Mouse (Mus musculus): Measurements from ENCODE around the gene Hrc. TPM values are rescaled to one million over a fixed set of nuclear protein-coding genes. Genes with fewer than 3 reads are reported as not detected.

Hrc gene
- total RNA-seq, 1 experiment from 2014 or later: not detected

Other genes with a start within 250 kb of the Hrc start
- gene Rcn3, start 243.1 kb upstream of the Hrc start, total RNA-seq (2017): 9.2 and 16.1 TPM in 2 replicates
- 29.6 and 32.2 TPM in 2 replicates for gene Fcgrt, start 231.4 kb upstream of the Hrc start, total RNA-seq (2017)
- 587 and 609 TPM in 2 replicates for gene Rps11, start 210.9 kb upstream of the Hrc start, total RNA-seq (2017)
- 2,520 and 3,147 TPM in 2 replicates for gene Rpl13a, start 206.5 kb upstream of the Hrc start, total RNA-seq (2017)
- gene Gm45713, start 199.1 kb upstream of the Hrc start, total RNA-seq (2017): 0.58 TPM in 1 of 2 replicates, not detected in the other
- 34.4 and 37.5 TPM in 2 replicates for gene Flt3l, start 198.9 kb upstream of the Hrc start, total RNA-seq (2017)
- gene Pih1d1, start 181.0 kb upstream of the Hrc start, total RNA-seq (2017): 33.4 and 38.5 TPM in 2 replicates
- gene Aldh16a1, start 180.7 kb upstream of the Hrc start, total RNA-seq (2017): 38.3 and 39.7 TPM in 2 replicates
- not detected in 2 replicates for gene Slc17a7, start 171.3 kb upstream of the Hrc start, total RNA-seq (2017)
- gene Gfy, start 155.7 kb upstream of the Hrc start, total RNA-seq (2017): not detected in 2 replicates
- gene Pth2, start 154.3 kb upstream of the Hrc start, total RNA-seq (2017): not detected in 2 replicates
- 0.25 and 0.35 TPM in 2 replicates for gene Ccdc155, start 130.4 kb upstream of the Hrc start, total RNA-seq (2017)
- gene Dkkl1, start 123.1 kb upstream of the Hrc start, total RNA-seq (2017): 1.6 and 2.8 TPM in 2 replicates
- not detected in 2 replicates for gene Tead2, start 119.5 kb upstream of the Hrc start, total RNA-seq (2017)
- gene Cd37, start 96.2 kb upstream of the Hrc start, total RNA-seq (2017): 602 and 650 TPM in 2 replicates
- 0.12 TPM in 1 of 2 replicates, not detected in the other for gene Slc6a16, start 94.2 kb upstream of the Hrc start, total RNA-seq (2017)
- gene Slc6a21, start 57.8 kb upstream of the Hrc start, total RNA-seq (2017): not detected in 2 replicates
- gene Trpm4, start 1.5 kb upstream of the Hrc start, total RNA-seq (2017): 2.6 and 5.2 TPM in 2 replicates
- not detected in 2 replicates for gene Ppfia3, start 31.7 kb downstream of the Hrc start, total RNA-seq (2017)
- gene Lin7b, start 35.3 kb downstream of the Hrc start, total RNA-seq (2017): 0.70 TPM in 1 of 2 replicates, not detected in the other
- gene Snrnp70, start 60.5 kb downstream of the Hrc start, total RNA-seq (2017): 502 and 563 TPM in 2 replicates
- not detected in 2 replicates for gene Kcna7, start 70.4 kb downstream of the Hrc start, total RNA-seq (2017)
- gene Ntf5, start 78.4 kb downstream of the Hrc start, total RNA-seq (2017): not detected in 2 replicates
- gene Lhb, start 85.5 kb downstream of the Hrc start, total RNA-seq (2017): not detected in 2 replicates
- 9.9 and 14.6 TPM in 2 replicates for gene Gys1, start 99.6 kb downstream of the Hrc start, total RNA-seq (2017)
- gene Ruvbl2, start 102.8 kb downstream of the Hrc start, total RNA-seq (2017): 37.8 and 44.6 TPM in 2 replicates
- 1,339 and 1,541 TPM in 2 replicates for gene Ftl1, start 124.6 kb downstream of the Hrc start, total RNA-seq (2017)
- gene Bax, start 131.6 kb downstream of the Hrc start, total RNA-seq (2017): 31.1 and 37.9 TPM in 2 replicates
- gene Tulp2, start 146.6 kb downstream of the Hrc start, total RNA-seq (2017): not detected in 2 replicates
- gene Gm45808, start 151.5 kb downstream of the Hrc start, total RNA-seq (2017): not detected in 2 replicates
- gene Dhdh, start 153.5 kb downstream of the Hrc start, total RNA-seq (2017): 3.1 and 3.7 TPM in 2 replicates
- gene Nucb1, start 175.1 kb downstream of the Hrc start, total RNA-seq (2017): 90.4 and 101 TPM in 2 replicates
- gene Ppp1r15a, start 191.0 kb downstream of the Hrc start, total RNA-seq (2017): 288 and 364 TPM in 2 replicates
- 1.3 and 1.6 TPM in 2 replicates for gene Plekha4, start 191.0 kb downstream of the Hrc start, total RNA-seq (2017)
- gene Hsd17b14, start 219.6 kb downstream of the Hrc start, total RNA-seq (2017): 0.37 TPM in 1 of 2 replicates, not detected in the other
- 14.9 and 17.3 TPM in 2 replicates for gene Bcat2, start 234.9 kb downstream of the Hrc start, total RNA-seq (2017)